Mouse (Mus musculus): Measurements from ENCODE around the gene Stat5b.

DNA sequence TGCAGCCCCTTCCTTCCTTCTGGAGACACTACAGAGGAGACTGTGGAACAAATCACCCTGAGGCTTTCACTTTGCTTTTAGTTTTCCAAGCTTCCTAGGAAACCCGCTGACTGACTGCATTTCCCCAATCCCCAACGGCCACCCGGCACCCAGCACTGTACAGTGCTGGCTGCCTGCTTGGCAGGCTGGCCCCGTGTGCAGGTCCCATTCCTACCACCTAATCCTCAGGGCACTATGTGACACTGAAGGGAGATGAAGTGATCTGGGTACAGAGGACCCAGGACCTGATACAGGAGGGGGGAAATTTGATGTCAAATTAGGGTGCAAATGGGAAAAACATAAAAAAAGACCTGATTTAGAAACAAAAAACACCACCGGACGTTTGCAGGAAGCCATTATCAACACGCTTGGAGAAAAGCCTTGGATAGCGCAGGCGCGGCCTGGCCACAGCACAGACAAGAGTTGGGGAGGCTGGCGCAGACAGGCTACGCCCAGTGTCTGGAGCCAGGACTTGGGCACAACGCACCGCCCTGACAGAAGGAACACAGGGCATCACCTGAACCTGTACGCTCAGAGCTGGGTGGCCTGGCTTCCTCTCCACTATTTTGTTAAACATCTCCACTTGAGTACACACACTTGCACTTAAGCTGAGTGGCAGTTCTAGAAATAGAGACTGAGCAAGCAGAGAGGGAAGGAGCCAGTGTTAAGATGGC is 68.6 kb downstream of the Stat5b start:
- TF ChIP-seq CTCF (IDR thresholded peaks at IDR 0.05; ENCODE audit: control insufficient read depth, insufficient read depth, low read length) (no peak), POLR2A (IDR thresholded peaks at IDR 0.05; ENCODE audit: borderline replicate concordance, control insufficient read depth, low read depth, low read length) (no peak)
